Mouse (Mus musculus): ENCODE results near the gene Bco1.
A peak's percentile ranks its signal among the peaks of the same experiment; 100 is the strongest.

Bco1 gene

DNA sequence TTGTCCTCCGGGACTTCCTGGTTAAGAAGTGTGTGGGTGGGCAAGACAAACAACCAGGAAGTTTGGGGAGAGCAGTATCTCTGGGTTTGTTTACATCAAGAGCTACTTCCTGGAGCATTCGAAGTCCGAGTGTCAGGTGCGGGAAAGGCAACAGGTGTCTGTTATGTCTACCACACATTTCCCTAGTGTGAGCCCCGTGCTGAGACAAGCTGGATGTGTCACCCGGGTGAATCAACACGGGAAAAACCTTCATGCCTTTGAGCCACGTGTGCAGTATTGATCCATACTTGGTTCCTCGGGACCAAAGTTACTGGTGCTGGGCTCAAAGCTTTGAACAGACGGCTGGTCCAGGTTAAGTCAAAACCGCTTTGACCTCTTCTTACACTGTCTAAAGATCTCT lies 41.7 kb downstream of the Bco1 start:
- no peak for DNase-seq (ENCODE audit: low spot score in 2 of 2)

DNA sequence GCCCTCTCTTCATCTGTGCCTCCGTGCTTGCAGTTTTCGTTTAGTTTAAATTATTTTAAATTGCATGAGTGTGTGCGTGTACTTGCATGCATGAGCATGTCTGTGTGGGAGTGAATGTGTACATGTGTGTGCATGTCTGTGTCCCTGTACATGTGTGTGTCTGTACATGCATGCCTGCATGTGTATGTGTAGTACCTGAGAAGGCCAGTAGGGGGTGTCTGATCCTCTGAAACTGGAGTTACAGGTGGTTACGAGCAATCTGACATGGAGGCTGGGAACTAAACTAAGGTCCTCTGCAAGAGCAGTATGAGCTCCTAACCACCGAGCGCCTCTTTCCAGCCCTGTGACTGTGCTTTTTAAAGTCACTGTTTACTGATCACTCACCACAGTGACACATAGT lies 52.9 kb downstream of the Bco1 start:
- peak in 1 of 2 experiments; percentile 41 for DNase-seq (ENCODE audit: low spot score in 2 of 2)

DNA sequence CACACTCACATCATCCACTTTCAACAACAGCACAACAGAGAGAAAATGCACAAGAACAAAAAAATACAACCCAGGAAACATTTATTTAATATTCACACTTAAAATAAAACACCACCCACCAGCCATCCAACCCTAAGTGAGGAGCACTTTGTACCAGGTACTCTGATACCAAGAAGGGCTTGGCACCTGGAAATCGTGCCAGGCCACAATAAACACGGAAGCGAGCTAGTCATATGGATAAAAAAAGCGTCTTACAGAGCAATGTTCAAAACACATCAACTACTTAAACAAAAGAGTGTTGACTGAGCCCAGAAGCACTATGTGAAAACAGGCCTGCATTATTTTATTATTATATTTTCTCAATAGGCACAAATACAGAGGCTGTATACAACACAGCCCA lies 60.5 kb downstream of the Bco1 start:
- no peak for DNase-seq (ENCODE audit: low spot score in 2 of 2)

DNA sequence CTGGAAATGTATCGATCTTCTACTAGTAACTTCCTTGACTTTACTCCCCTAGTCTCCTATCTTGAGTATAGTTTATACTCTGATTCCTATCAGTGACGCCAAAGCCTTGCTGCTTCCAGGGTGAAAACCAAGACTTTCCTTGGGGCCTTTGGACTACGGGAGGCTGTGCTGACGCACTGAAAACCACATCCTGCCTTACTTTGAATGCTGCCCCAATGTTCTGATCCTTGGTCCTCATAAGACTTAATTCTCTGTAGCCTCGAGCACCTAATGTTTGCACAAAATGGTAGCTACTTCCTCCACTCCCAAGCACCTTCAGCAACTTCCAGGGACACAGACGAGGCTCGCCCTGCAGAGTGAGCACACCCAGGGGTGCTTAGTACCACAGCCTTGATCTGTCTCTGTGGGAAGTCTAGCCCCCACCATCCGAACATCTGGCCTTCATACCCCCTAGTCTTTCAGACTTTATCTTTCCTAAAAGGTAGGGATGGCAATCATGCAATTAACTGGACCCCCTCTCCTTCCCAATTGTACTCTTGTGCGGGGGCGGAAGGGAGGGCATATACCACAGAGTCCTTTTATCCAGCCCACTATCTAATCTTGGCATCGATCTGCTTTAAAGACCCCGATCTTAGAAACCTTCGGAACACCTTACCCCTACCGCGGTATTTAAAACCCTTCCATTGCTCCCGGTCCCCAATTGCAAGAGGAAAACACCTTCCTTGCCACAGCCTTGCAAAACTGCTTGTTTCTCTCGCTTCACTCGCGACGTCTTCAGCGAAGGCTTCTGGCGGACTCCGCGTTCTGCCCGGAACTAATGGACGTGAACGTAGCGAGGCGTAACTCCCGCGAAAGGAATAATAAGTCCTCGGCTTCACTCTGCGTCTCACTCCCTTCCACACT lies 61.5 kb downstream of the Bco1 start:
- DNase-seq (ENCODE audit: low spot score in 2 of 2), result no peak

DNA sequence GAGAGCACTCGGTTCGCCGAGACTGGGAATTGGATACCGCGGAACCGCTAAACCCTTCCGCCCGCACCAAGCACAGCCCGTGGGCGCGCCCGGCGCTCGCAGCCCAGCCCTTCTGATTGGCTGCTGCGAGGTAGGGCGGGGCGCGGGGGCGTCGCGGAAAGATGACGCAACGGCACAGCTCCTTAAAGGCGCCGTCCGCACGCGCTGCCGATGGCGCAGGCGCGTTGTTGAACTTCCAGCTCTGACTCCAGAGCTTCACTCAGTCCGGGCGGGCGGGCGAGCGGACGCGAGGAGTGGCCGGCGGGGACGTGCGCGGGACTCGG lies 62.1 kb downstream of the Bco1 start:
- peak; percentile 96 to 98 for DNase-seq (ENCODE audit: low spot score in 2 of 2)

DNA sequence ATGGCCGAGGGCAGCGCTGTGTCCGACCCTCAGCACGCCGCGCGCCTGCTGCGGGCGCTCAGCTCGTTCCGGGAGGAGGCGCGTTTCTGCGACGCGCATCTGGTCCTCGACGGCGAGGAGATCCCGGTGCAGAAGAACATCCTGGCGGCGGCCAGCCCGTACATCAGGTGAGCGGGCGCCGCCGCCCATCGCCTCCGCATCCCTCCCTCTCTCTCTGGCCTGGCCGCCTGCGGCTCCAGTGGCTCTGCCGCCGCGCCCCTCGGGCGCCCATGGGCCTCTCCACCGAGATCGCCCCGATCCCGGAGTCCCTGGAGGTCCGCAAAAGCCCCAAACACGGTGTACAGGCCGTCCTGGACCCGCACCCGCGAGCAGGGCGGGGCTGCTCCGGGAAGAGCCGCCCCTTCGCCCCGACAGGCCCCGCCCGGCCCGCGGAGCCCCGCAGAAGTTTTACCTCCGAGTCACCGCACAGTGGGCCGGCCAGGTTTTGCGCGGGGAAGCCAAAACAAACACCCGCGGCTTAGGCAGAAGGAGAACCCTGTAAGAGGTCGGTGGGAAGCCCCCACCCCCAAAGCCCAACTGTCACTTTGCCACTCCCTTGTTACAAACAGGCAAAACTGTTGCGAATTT lies 62.6 kb downstream of the Bco1 start, which contains the start of gene Gan:
Gan (plus strand) TSS at position 1 of the 627 bp plus-strand sequence.
- peak; percentile 57 to 74 for DNase-seq (ENCODE audit: low spot score in 2 of 2)

DNA sequence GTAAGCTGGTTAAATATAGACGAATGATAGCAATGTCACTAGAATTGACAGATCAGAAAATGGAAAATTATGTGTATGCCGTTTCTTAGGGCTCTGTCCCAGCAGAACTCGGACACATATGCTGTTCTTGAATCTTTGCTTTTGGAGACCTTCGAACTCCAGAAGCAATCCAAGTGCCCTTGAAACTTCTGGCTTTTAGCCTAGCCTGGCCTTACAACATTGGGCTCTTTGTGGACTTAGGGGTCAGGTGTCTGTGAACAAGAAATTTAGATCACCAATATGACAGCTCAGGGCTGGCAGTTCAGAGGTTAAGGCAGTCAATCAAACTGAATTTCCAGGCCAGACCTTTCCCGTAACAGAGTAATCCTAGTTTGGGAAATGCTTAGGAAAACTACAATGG lies 63.4 kb downstream of the Bco1 start:
- no peak for DNase-seq (ENCODE audit: low spot score in 2 of 2)

DNA sequence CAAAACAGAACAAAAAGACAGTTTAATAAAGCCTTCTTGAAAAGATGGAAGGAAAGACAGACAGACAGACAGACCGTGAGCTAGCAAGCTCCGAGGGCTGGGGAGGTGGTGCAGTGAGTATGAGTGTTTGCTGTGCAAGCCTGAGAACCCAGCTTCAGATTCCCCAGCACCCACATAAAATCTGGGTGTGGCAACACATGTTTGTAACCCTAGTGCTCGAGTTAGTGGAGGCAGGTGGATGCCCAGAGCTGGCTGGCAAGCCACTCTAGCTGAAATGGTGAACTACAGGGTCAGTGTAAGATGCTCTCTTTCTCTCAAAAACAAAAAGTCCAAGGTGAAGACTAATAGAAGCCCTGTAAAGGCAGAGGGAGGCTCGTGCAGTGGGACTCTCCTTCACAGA lies 69.3 kb downstream of the Bco1 start:
- DNase-seq (ENCODE audit: low spot score in 2 of 2), result no peak

DNA sequence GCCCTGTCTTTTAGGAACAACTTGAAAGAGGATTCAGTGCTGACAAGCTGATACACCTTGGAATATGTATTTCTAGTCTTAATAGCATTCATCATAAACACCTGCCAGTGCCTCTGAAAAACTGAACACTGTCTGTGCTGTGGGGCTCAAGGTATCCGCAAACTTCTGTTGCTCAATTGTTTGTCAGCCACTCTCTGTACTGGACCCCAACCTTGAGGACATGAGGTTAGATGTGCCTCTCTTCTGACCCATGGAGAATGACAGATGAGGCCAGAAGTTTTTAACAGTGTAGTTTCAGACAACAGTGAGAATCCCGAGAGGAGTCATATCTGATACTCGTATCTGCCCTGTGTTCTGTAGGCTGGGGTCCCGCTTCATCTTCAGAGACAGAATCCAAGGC lies 69.9 kb downstream of the Bco1 start:
- no peak for DNase-seq (ENCODE audit: low spot score in 2 of 2)

DNA sequence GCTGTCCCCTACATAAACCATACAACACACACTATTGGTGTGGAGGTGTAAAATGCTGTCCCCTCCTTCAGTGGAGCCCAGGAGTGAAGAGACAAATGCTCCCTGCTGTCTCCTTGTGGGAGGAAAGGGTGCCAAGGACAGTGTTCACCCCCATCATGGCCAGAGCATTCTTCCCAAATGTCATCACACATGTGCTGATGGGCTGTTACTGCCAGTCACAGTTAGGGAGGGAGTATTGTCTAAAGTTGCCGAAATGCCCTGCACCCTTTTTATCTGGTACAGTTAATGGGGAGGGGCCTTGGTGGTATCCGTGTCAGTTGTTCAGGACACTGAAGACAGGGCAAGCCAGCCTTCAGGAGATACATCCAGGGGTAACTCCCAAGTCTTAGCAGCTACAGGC lies 70.9 kb downstream of the Bco1 start:
- DNase-seq (ENCODE audit: low spot score in 2 of 2), result no peak

DNA sequence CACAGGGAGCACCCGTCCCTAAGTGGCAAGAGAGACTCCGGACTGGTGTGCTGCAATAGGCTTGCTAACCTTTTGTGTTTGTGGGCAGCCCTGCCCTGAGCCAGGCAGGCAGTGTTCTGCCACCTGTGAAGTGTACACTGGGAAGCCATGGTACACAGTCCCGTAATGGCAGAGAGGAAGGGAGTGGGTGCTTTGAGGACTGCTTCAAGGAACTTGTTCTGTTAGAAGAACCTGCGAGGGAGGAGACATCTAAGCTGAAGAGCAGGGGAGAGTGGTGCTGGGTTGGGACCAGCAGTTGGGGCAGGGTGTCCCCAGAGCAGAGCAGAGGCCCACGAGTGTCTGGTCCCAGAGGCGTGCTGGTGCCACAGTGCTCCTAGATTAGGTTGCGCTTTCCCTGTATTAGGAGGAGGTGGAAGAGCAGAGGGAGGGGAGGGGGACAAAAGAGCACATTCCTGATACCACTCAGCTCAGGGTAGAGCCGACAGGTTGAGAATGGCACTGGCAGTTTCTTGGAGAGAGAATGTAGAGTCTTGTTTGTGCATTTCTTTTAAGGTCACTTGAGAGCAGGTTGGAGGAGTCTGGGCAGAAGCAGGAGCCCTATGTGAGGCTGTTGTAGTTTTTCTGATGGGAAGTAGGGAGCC lies 71.7 kb downstream of the Bco1 start:
- DNase-seq (ENCODE audit: low spot score in 2 of 2), result no peak

DNA sequence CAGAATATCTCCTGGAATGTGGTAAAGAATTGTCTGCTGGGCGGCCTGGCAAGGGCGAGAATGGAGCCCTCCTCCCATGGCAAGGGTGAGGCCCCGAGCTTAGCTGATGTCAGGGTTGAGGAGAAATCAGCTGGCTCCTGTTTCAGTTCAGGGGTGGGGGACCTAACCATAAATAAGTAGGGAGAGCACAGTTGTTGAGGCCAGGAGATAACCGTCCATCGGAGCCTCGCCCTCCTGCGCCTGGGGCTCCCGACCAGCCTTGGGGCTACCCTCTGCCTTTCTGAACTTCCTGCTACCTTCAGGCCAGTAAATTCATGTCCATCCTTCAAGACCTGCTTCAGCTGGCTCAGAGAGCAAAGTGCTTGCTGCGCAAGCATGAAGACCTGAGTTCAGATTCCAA lies 72.7 kb downstream of the Bco1 start:
- DNase-seq (ENCODE audit: low spot score in 2 of 2), result no peak

DNA sequence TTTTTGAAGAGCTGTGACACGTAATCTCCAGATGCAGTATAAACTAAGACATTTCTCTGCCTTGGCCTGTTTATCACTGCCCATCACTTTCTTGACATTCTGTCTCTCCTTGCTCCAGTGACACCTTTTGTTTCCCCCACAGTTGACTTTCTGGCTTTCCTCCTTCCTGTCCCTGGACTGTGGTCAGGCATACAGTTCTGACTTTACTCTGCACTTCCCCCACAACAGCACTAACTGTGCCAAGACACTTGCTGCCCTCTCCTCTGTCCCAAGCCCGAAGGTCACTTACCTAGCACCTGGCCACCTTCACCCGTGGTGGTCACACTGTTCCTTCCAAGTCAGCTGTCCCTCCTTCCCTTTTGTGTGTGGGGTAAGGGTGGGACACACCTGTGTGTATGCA lies 76.2 kb downstream of the Bco1 start:
- no peak for DNase-seq (ENCODE audit: low spot score in 2 of 2)

DNA sequence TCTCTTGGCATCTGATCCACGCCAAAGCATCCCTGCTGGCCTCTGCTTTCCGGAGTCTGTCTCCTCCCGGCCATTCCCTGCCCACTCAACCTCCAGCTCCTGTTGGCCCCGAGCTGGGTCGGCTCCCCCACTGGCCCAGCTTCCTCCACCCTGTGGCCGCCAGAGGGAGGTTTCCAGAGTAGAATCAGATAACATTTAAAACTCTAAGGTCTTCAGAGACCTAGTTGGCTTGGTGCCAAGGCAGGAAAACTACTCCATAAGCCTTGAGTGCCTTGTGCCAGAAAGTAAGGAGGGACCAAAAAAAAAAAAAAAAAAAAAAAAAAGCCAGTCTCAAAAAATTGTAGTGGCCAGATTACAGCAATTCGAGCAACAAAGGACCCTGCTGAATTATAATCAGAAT lies 77.2 kb downstream of the Bco1 start:
- DNase-seq (ENCODE audit: low spot score in 2 of 2), result no peak

DNA sequence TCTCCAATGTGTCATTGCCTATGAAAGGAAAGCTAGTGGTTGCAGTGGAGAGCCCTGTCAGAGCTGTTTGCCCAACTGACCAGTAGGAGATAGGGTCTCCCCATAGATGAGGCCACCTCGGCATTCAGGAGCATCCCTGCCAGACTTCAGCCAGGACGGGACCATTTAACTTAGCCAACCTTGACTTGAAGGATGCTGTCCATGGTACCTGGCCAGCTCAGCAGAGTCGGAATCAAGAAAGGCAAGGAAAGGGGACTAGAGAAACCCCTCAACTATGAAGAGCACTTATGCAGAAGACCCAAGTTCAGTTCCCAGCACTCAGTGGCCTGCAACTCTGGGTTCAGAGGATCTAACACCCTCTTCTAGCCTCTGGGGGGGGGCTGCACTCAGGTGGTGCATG lies 78.0 kb downstream of the Bco1 start:
- DNase-seq (ENCODE audit: low spot score in 2 of 2), result no peak

DNA sequence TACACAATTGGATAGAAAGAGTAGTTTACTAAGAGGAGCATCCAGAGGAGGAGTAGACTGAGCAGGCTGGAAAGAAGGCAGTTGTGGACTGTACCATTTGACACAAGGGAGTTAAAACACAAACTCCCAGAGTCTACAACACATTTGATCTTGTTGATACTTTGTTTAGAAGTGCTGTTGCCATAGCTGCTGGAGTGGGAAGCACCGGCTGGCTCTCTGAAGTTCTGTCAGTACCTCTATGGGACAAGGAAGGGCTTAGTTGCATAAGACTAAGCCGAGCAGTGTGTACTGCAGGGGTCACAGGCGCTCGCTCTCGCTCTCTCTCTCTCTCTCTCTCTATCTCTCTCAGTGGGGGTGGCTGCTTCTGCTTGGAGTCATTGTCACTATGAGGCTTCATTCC lies 78.9 kb downstream of the Bco1 start:
- DNase-seq (ENCODE audit: low spot score in 2 of 2), result no peak

DNA sequence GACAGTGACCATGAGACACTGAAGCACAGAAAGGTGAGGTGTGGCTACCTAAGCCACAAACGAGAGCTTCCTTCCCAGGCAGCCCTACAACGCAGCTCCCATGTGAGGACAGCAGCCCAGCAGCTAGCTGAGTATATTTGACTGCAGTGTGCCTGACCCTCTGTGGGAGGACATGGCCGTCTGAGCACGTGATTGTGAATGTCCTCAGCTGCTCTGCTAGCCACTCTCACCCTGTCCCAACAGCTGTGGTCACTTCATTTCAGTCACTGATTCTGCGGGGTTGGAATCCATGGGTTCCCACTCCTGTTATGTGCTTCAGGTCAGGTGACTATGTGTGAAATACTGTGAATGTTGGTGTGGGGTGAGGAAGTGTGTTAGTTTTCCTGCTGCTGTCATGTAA lies 80.7 kb downstream of the Bco1 start:
- no peak for DNase-seq (ENCODE audit: low spot score in 2 of 2)

DNA sequence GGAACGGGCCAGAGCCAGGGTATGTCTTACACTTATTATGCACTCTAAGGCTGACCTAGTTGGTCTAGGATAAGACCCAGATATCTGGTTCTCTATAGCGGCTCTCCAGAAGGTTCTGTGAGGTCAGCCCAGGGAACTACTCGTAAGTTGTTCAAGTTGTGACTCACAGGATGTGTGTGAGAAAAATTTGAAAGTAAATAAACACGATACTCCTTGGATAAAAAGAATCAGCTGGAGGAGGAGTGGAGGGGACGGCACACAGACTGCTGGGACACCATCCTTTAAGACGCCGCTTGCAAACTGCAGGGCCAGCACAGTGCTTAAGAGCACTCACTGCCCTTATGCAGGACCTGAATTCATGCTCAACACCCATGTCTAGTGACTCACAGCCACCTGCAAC lies 81.6 kb downstream of the Bco1 start:
- no peak for DNase-seq (ENCODE audit: low spot score in 2 of 2)

DNA sequence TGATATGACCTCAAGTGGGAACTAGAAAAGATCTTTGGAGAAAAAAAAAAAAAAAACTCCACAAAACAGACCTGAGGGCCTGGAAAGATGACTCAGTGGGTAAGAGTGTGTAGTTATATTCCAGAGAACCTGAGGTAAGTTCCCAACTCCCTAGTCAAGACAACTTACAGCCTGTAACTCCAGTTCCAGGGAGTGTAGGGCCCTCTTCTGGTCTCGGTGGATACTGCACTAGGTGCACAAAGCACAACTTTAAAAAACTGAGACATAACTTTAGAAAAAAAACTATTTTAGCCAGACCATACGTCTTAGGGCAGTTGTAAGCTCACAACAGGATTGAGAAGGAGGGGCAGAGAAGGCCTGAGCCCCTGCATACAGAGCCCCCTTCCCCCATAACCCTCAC lies 82.4 kb downstream of the Bco1 start:
- DNase-seq (ENCODE audit: low spot score in 2 of 2), result no peak

DNA sequence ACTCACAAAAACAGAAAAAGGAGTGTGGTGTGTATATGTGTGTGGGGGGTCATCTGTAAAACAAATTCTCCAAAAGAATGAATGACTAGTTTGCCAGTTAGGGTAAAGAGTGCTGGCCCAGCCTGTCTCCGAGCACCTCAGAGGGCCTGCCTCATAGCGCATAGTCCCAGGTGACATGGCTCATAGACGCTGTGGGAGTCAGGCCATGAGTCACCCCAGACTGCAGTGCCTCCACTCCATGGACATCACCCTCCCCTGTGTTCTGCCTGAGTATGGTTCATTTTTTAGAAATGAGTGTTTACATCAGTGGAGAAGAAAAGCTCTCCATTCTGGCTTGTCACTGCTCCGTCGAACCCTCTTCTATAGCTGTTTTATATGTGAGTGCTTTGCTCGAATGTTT lies 83.0 kb downstream of the Bco1 start:
- no peak for DNase-seq (ENCODE audit: low spot score in 2 of 2)

DNA sequence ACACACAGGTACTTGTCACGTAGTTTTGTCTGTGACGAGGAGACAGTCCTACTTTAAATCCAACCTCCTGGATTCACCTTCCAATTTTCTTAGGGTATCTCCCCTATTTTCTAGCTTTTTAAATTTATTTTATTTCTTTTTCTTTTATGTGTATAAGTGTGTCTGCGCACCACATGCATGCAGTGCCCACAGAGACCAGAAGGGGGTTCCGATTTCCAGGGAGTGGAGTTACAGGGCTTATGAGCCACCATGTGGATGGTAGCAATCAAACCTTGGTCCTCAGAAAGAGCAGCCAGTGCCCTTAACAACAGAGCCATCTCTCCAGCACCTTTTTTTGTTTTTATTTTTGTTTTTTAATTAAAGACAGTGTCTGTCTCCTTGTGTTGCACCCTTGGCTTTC lies 87.1 kb downstream of the Bco1 start:
- DNase-seq (ENCODE audit: low spot score in 2 of 2), result no peak

All from spleen, postnatal 10 days (tissue).